Mouse (Mus musculus): ENCODE data around the gene Tmem33. TPM values are rescaled to one million over a fixed set of nuclear protein-coding genes. Genes with fewer than 3 reads are reported as not detected.
A peak's percentile ranks its signal among the peaks of the same experiment; 100 is the strongest.

Gene Tmem33
- polyA plus RNA-seq, 1 experiment from 2014 or later: 88.1 TPM

GRCm38 (mm10) chr5:67301722-67302331, 41.5 kb downstream of the Tmem33 start:
- H3K27ac ChIP-seq: no peak overlapping the region
- ATAC-seq (ENCODE audit: insufficient number of reproducible peaks, low FRiP score, low TSS enrichment, low read depth): no peak
- WGBS: 88% methylated on average over 6 of the region's 8 CpGs
- no peak overlapping the region for H3K4me2 ChIP-seq
- no peaks in the 10 kb centered on the region for H3K27me3 ChIP-seq
- no peaks in the 10 kb centered on the region for H3K36me3 ChIP-seq
- no peaks in the 10 kb centered on the region for H3K4me1 ChIP-seq
- no peak overlapping the region for H3K4me3 ChIP-seq
- H3K9me3 ChIP-seq: no peaks in the 10 kb centered on the region
- no peak overlapping the region for H3K9ac ChIP-seq

- no peaks in the 10 kb centered on the region for H3K9me3 ChIP-seq
- 81% methylated on average over 1 of the region's 1 CpGs for WGBS
- no peak for ATAC-seq (ENCODE audit: insufficient number of reproducible peaks, low FRiP score, low TSS enrichment, low read depth)
- no peak overlapping the region for H3K9ac ChIP-seq
- no peaks in the 10 kb centered on the region for H3K27me3 ChIP-seq
- no peak overlapping the region for H3K4me2 ChIP-seq
- no peaks in the 10 kb centered on the region for H3K36me3 ChIP-seq
- no peak overlapping the region for H3K27ac ChIP-seq
- H3K4me1 ChIP-seq: peaks cover 6% of the 10 kb centered on the region
- H3K4me3 ChIP-seq: no peak overlapping the region
Observed at GRCm38 (mm10) chr5:67303816-67304215, 43.5 kb downstream of the Tmem33 start.

- H3K4me2 ChIP-seq: peak within 1 kb of the TSS; percentile 53
- peak; percentile 93 for ATAC-seq (ENCODE audit: insufficient number of reproducible peaks, low FRiP score, low TSS enrichment, low read depth)
- WGBS: under 1% methylated on average over 81 of the region's 83 CpGs
- H3K4me1 ChIP-seq: peaks cover 6% of the 10 kb centered on the region
- H3K36me3 ChIP-seq: peaks cover 8% of the 10 kb centered on the region; the same call in 1 of the 2 replicates
- no peaks in the 10 kb centered on the region for H3K9me3 ChIP-seq
- H3K27ac ChIP-seq: peak within 1 kb of the TSS; percentile 65
- peak within 1 kb of the TSS; percentile 89 for H3K9ac ChIP-seq
- H3K4me3 ChIP-seq: peak within 1 kb of the TSS; percentile 100
- H3K27me3 ChIP-seq: no peaks in the 10 kb centered on the region
Observed at GRCm38 (mm10) chr5:67306698-67307521, 46.5 kb downstream of the Tmem33 start, which contains the start of gene Slc30a9. Gene Slc30a9 (plus strand): TSS chr5:67306955.

- Histone ChIP-seq H3K4me1 (peaks cover 6% of the 10 kb centered on the region), H3K4me2 (peak overlapping the region; percentile 53), H3K9me3 (no peaks in the 10 kb centered on the region), H3K27me3 (no peaks in the 10 kb centered on the region), H3K4me3 (peak overlapping the region; percentile 100), H3K9ac (peak overlapping the region; percentile 89), H3K27ac (no peak overlapping the region), H3K36me3 (peaks cover 8% of the 10 kb centered on the region; the same call in 1 of the 2 replicates)
- ATAC-seq (ENCODE audit: insufficient number of reproducible peaks, low FRiP score, low TSS enrichment, low read depth): no peak
- WGBS: 27% methylated on average over 13 of the region's 13 CpGs
Observed at GRCm38 (mm10) chr5:67307659-67308222, 47.4 kb downstream of the Tmem33 start.

- no peak overlapping the region for H3K4me2 ChIP-seq
- H3K27ac ChIP-seq: no peak overlapping the region
- no peaks in the 10 kb centered on the region for H3K27me3 ChIP-seq
- H3K9me3 ChIP-seq: no peaks in the 10 kb centered on the region
- no peak overlapping the region for H3K4me3 ChIP-seq
- H3K4me1 ChIP-seq: peaks cover 6% of the 10 kb centered on the region
- H3K36me3 ChIP-seq: peaks cover 8% of the 10 kb centered on the region; the same call in 1 of the 2 replicates
- WGBS: 64% methylated on average over 3 of the region's 3 CpGs
- no peak overlapping the region for H3K9ac ChIP-seq
- no peak for ATAC-seq (ENCODE audit: insufficient number of reproducible peaks, low FRiP score, low TSS enrichment, low read depth)
Observed at GRCm38 (mm10) chr5:67311811-67312521, 51.6 kb downstream of the Tmem33 start.

- H3K4me1 ChIP-seq: peaks cover 6% of the 10 kb centered on the region
- H3K36me3 ChIP-seq: peaks cover 8% of the 10 kb centered on the region; the same call in 1 of the 2 replicates
- no peak overlapping the region for H3K4me3 ChIP-seq
- no peaks in the 10 kb centered on the region for H3K27me3 ChIP-seq
- ATAC-seq (ENCODE audit: insufficient number of reproducible peaks, low FRiP score, low TSS enrichment, low read depth): no peak
- no peak overlapping the region for H3K27ac ChIP-seq
- H3K9me3 ChIP-seq: no peaks in the 10 kb centered on the region
- 81% methylated on average over 3 of the region's 3 CpGs for WGBS
- no peak overlapping the region for H3K9ac ChIP-seq
- H3K4me2 ChIP-seq: no peak overlapping the region
Observed at GRCm38 (mm10) chr5:67312522-67312851, 52.1 kb downstream of the Tmem33 start.

- H3K27me3 ChIP-seq: no peaks in the 10 kb centered on the region
- H3K27ac ChIP-seq: no peak overlapping the region
- H3K4me1 ChIP-seq: no peaks in the 10 kb centered on the region
- H3K9ac ChIP-seq: no peak overlapping the region
- H3K4me2 ChIP-seq: no peak overlapping the region
- 83% methylated on average over 17 of the region's 17 CpGs for WGBS
- H3K4me3 ChIP-seq: no peak overlapping the region
- H3K36me3 ChIP-seq: peaks cover 15% of the 10 kb centered on the region
- H3K9me3 ChIP-seq: no peaks in the 10 kb centered on the region
- ATAC-seq (ENCODE audit: insufficient number of reproducible peaks, low FRiP score, low TSS enrichment, low read depth): no peak
Observed at GRCm38 (mm10) chr5:67321656-67322268, 61.4 kb downstream of the Tmem33 start.

- no peaks in the 10 kb centered on the region for H3K27me3 ChIP-seq
- H3K9me3 ChIP-seq: no peaks in the 10 kb centered on the region
- ATAC-seq (ENCODE audit: insufficient number of reproducible peaks, low FRiP score, low TSS enrichment, low read depth): no peak
- H3K4me1 ChIP-seq: no peaks in the 10 kb centered on the region
- 0 out of 2 replicates have a peak, but pooled peaks cover 3% of the 10 kb centered on the region for H3K36me3 ChIP-seq
- H3K9ac ChIP-seq: no peak overlapping the region
- H3K27ac ChIP-seq: no peak overlapping the region
- no peak overlapping the region for H3K4me3 ChIP-seq
- no peak overlapping the region for H3K4me2 ChIP-seq
- 56% methylated on average over 1 of the region's 1 CpGs for WGBS
Observed at GRCm38 (mm10) chr5:67324032-67324431, 63.7 kb downstream of the Tmem33 start.

GRCm38 (mm10) chr5:67340811-67341210, 80.4 kb downstream of the Tmem33 start:
- no peak overlapping the region for H3K27ac ChIP-seq
- WGBS: 83% methylated on average over 6 of the region's 6 CpGs

More at GRCm38 (mm10) chr5:67340811-67341210, 80.4 kb downstream of the Tmem33 start:
- H3K9me3 ChIP-seq: no peaks in the 10 kb centered on the region
- no peak overlapping the region for H3K9ac ChIP-seq
- H3K4me3 ChIP-seq: no peak overlapping the region
- ATAC-seq (ENCODE audit: insufficient number of reproducible peaks, low FRiP score, low TSS enrichment, low read depth): no peak
- no peak overlapping the region for H3K4me2 ChIP-seq
- H3K4me1 ChIP-seq: no peaks in the 10 kb centered on the region
- H3K27me3 ChIP-seq: no peaks in the 10 kb centered on the region
- peaks cover 42% of the 10 kb centered on the region for H3K36me3 ChIP-seq
